Mouse (Mus musculus): ENCODE results near the gene Olfr1280.
"Not testable (repeated sequence)": the region's sequence is repeated elsewhere in the genome, so short reads cannot be mapped to it uniquely, and the experiment has no call there.

Olfr1280 gene

GRCm38 (mm10) chr2:111313717-111314116 is at the start of gene Olfr1280:
TSS of gene Olfr1280 (plus strand) at chr2:111314017.
- no peak for DNase-seq (ENCODE audit: low spot score in 2 of 2)

- DNase-seq (ENCODE audit: low spot score in 2 of 2), result no peak
Measured at GRCm38 (mm10) chr2:111274006-111274405, 39.8 kb upstream of the Olfr1280 start, which contains the start of gene Olfr1277. TSS of gene Olfr1277 (minus strand) at chr2:111274106.

- no peak for DNase-seq (ENCODE audit: low spot score in 2 of 2)
Measured at GRCm38 (mm10) chr2:111289836-111290235, 24.0 kb upstream of the Olfr1280 start, which contains the start of gene Olfr1278. TSS of gene Olfr1278 (plus strand) at chr2:111290136.

- DNase-seq (ENCODE audit: low spot score in 2 of 2), result no peak
Measured at GRCm38 (mm10) chr2:111298541-111298940, 15.3 kb upstream of the Olfr1280 start.

- no peak for DNase-seq (ENCODE audit: low spot score in 2 of 2)
Measured at GRCm38 (mm10) chr2:111300374-111300773, 13.4 kb upstream of the Olfr1280 start, which contains the start of gene Olfr1279. TSS of gene Olfr1279 (plus strand) at chr2:111300635.

GRCm38 (mm10) chr2:111326220-111326619 is 12.4 kb downstream of the Olfr1280 start, which contains the start of gene Olfr1281:
TSS of gene Olfr1281 (plus strand) at chr2:111326520.
- DNase-seq (ENCODE audit: low spot score in 2 of 2), result no peak

- DNase-seq (ENCODE audit: low spot score in 2 of 2), result not testable (repeated sequence)
Measured at GRCm38 (mm10) chr2:111333721-111334120, 19.9 kb downstream of the Olfr1280 start.

GRCm38 (mm10) chr2:111335976-111336375 is 22.2 kb downstream of the Olfr1280 start, which contains the start of gene Olfr1282:
TSS of gene Olfr1282 (minus strand) at chr2:111336076.
- DNase-seq (ENCODE audit: low spot score in 2 of 2), result no peak

GRCm38 (mm10) chr2:111366490-111366889 is 52.7 kb downstream of the Olfr1280 start, which contains the start of gene Olfr1283:
TSS of gene Olfr1283 (plus strand) at chr2:111366790.
- no peak for DNase-seq (ENCODE audit: low spot score in 2 of 2)

GRCm38 (mm10) chr2:111375222-111375621 is 61.4 kb downstream of the Olfr1280 start, which contains the start of gene Olfr1284:
TSS of gene Olfr1284 (plus strand) at chr2:111375522.
- DNase-seq (ENCODE audit: low spot score in 2 of 2), result no peak

Measured in heart, adult 9 months (tissue).